Mouse (Mus musculus) ovary, adult 10 weeks (tissue): ENCODE results near the gene Tmprss7. TPM values are rescaled to one million over a fixed set of nuclear protein-coding genes. Genes with fewer than 3 reads are reported as not detected.

Experiments used
- polyA plus RNA-seq: library from polyadenylated mRNA; stranded (reverse); fragments of 350-450 nt; fragmentation: Illumina TruSeq; extraction: RNeasy Lipid Tissue Mini Kit (QIAGEN cat#74804); gene quantifications from one replicate; pipeline ENCODE4 v1.2.3, GENCODE M21; 2014

The Tmprss7 gene
- not detected for polyA plus RNA-seq

DNA sequence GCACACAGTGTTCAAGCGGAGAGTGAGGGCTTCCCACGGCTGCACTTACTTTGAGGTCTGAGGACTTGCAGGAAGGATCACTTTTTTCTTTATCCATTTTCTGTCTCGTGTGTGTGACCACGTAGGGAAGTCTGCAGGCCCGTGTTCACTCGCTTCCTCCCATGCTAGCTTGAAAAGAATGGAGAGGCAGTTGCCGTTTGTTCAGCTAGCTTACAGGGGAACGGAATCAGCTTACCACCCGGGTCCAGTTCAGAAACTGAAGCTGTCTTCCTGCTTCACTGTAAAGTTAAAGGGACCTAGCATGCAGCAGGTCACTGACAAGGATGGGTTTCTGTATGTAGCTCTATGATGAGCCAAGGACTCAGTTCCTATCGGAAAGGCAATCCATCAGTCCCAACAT is at the start of gene Tmprss7:
TSS of gene Tmprss7 (minus strand) at position 101 of the 400 bp plus-strand sequence.

GRCm38 (mm10) chr16:45742615-45743476 is 49.4 kb upstream of the Tmprss7 start, which contains the start of gene Abhd10:
TSS of gene Abhd10 (minus strand) at chr16:45742955.

GRCm38 (mm10) chr16:45724061-45724741 is 30.7 kb upstream of the Tmprss7 start, which contains the start of gene Tagln3:
TSS of gene Tagln3 (minus strand) at chr16:45724608.

GRCm38 (mm10) chr16:45653934-45654332 is 39.5 kb downstream of the Tmprss7 start, which contains the start of gene BC016579:
TSS of gene BC016579 (minus strand) at chr16:45654068.

GRCm38 (mm10) chr16:45610267-45610666 is 83.2 kb downstream of the Tmprss7 start, which contains the start of gene Gcsam:
TSS of gene Gcsam (plus strand) at chr16:45610380.

Other genes with a start within 250 kb of the Tmprss7 start
- gene Gm609, start 200.7 kb downstream of the Tmprss7 start, polyA plus RNA-seq = 2.2 TPM
- not detected for gene Gm17783, start 161.6 kb downstream of the Tmprss7 start, polyA plus RNA-seq
- not detected for gene Slc9c1, start 158.3 kb downstream of the Tmprss7 start, polyA plus RNA-seq
- 0.68 TPM for gene Gcsam, start 83.3 kb downstream of the Tmprss7 start, polyA plus RNA-seq
- gene BC016579, start 39.6 kb downstream of the Tmprss7 start, polyA plus RNA-seq = not detected
- gene Tagln3, start 30.9 kb upstream of the Tmprss7 start, polyA plus RNA-seq = not detected
- gene Abhd10, start 49.3 kb upstream of the Tmprss7 start, polyA plus RNA-seq = 29.8 TPM